Mouse (Mus musculus): ENCODE results near the gene A630076J17Rik. TPM values are rescaled to one million over a fixed set of nuclear protein-coding genes. Genes with fewer than 3 reads are reported as not detected.

A630076J17Rik gene
- polyA plus RNA-seq (2015; fragmentation: Nextera tagmentation; extraction: Ambion mirVana): not detected in 2 replicates

- 27% methylated on average over 1 of the region's 1 CpGs for WGBS
- Histone ChIP-seq H3K4me1 (peaks cover 7% of the 10 kb centered on the region; the same call in 1 of the 2 replicates), H3K9me3 (no peaks in the 10 kb centered on the region), H3K36me3 (no peaks in the 10 kb centered on the region), H3K4me3 (no peak within 1 kb of the TSS), H3K27me3 (peaks cover 7% of the 10 kb centered on the region), H3K4me2 (no peak within 1 kb of the TSS), H3K9ac (no peak within 1 kb of the TSS), H3K27ac (no peak within 1 kb of the TSS)
- ATAC-seq (ENCODE audit: insufficient number of reproducible peaks, low FRiP score, low TSS enrichment, low read depth): no peak
Observed at GRCm38 (mm10) chr3:107230527-107230926, at the start of gene A630076J17Rik. A630076J17Rik (plus strand) TSS chr3:107230614.

GRCm38 (mm10) chr3:107180860-107181259 lies 49.6 kb upstream of the A630076J17Rik start:
- H3K36me3 ChIP-seq: no peaks in the 10 kb centered on the region
- WGBS: 73% methylated on average over 2 of the region's 2 CpGs
- no peaks in the 10 kb centered on the region for H3K9me3 ChIP-seq
- no peak overlapping the region for H3K27ac ChIP-seq
- no peaks in the 10 kb centered on the region for H3K4me1 ChIP-seq
- no peak overlapping the region for H3K4me3 ChIP-seq
- no peak overlapping the region for H3K9ac ChIP-seq
- no peak overlapping the region for H3K4me2 ChIP-seq
- ATAC-seq (ENCODE audit: insufficient number of reproducible peaks, low FRiP score, low TSS enrichment, low read depth): no peak
- no peaks in the 10 kb centered on the region for H3K27me3 ChIP-seq

GRCm38 (mm10) chr3:107182756-107183155 lies 47.7 kb upstream of the A630076J17Rik start, which contains the start of gene Kcna10:
Kcna10 (plus strand) TSS chr3:107183056.
- H3K27ac ChIP-seq: no peak within 1 kb of the TSS
- H3K27me3 ChIP-seq: no peaks in the 10 kb centered on the region
- no peak within 1 kb of the TSS for H3K9ac ChIP-seq
- H3K36me3 ChIP-seq: no peaks in the 10 kb centered on the region
- no peak for ATAC-seq (ENCODE audit: insufficient number of reproducible peaks, low FRiP score, low TSS enrichment, low read depth)
- no peaks in the 10 kb centered on the region for H3K9me3 ChIP-seq
- WGBS: 76% methylated on average over 1 of the region's 1 CpGs
- no peak within 1 kb of the TSS for H3K4me3 ChIP-seq
- no peaks in the 10 kb centered on the region for H3K4me1 ChIP-seq
- H3K4me2 ChIP-seq: no peak within 1 kb of the TSS

- WGBS: 68% methylated on average over 3 of the region's 3 CpGs
- Histone ChIP-seq H3K36me3 (no peaks in the 10 kb centered on the region), H3K9ac (no peak overlapping the region), H3K27ac (no peak overlapping the region), H3K27me3 (no peaks in the 10 kb centered on the region), H3K4me1 (no peaks in the 10 kb centered on the region), H3K9me3 (no peaks in the 10 kb centered on the region), H3K4me3 (no peak overlapping the region), H3K4me2 (no peak overlapping the region)
- ATAC-seq (ENCODE audit: insufficient number of reproducible peaks, low FRiP score, low TSS enrichment, low read depth): no peak
Observed at GRCm38 (mm10) chr3:107183178-107183577, 47.2 kb upstream of the A630076J17Rik start.

- Histone ChIP-seq H3K4me2 (no peak overlapping the region), H3K4me1 (no peaks in the 10 kb centered on the region), H3K9me3 (no peaks in the 10 kb centered on the region), H3K27me3 (no peaks in the 10 kb centered on the region), H3K27ac (no peak overlapping the region), H3K4me3 (no peak overlapping the region), H3K36me3 (no peaks in the 10 kb centered on the region), H3K9ac (no peak overlapping the region)
- 67% methylated on average over 3 of the region's 3 CpGs for WGBS
- ATAC-seq (ENCODE audit: insufficient number of reproducible peaks, low FRiP score, low TSS enrichment, low read depth): no peak
Observed at GRCm38 (mm10) chr3:107185597-107185996, 44.8 kb upstream of the A630076J17Rik start.

GRCm38 (mm10) chr3:107187022-107187421 lies 43.4 kb upstream of the A630076J17Rik start:
- Histone ChIP-seq H3K4me1 (no peaks in the 10 kb centered on the region), H3K9ac (no peak overlapping the region), H3K36me3 (no peaks in the 10 kb centered on the region), H3K9me3 (no peaks in the 10 kb centered on the region), H3K27ac (no peak overlapping the region), H3K4me2 (no peak overlapping the region), H3K27me3 (no peaks in the 10 kb centered on the region), H3K4me3 (no peak overlapping the region)
- no peak for ATAC-seq (ENCODE audit: insufficient number of reproducible peaks, low FRiP score, low TSS enrichment, low read depth)
- 79% methylated on average over 4 of the region's 4 CpGs for WGBS

GRCm38 (mm10) chr3:107188226-107188899 lies 42.1 kb upstream of the A630076J17Rik start:
- ATAC-seq (ENCODE audit: insufficient number of reproducible peaks, low FRiP score, low TSS enrichment, low read depth): no peak
- Histone ChIP-seq H3K27me3 (no peaks in the 10 kb centered on the region), H3K27ac (no peak overlapping the region), H3K9ac (no peak overlapping the region), H3K4me3 (no peak overlapping the region), H3K4me2 (no peak overlapping the region), H3K4me1 (no peaks in the 10 kb centered on the region), H3K9me3 (no peaks in the 10 kb centered on the region), H3K36me3 (no peaks in the 10 kb centered on the region)
- WGBS: 36% methylated on average over 6 of the region's 6 CpGs

- Histone ChIP-seq H3K9me3 (no peaks in the 10 kb centered on the region), H3K4me3 (no peak overlapping the region), H3K9ac (no peak overlapping the region), H3K4me2 (no peak overlapping the region), H3K27ac (no peak overlapping the region), H3K27me3 (no peaks in the 10 kb centered on the region), H3K36me3 (no peaks in the 10 kb centered on the region), H3K4me1 (no peaks in the 10 kb centered on the region)
- WGBS: 36% methylated on average over 9 of the region's 9 CpGs
- no peak for ATAC-seq (ENCODE audit: insufficient number of reproducible peaks, low FRiP score, low TSS enrichment, low read depth)
Observed at GRCm38 (mm10) chr3:107201310-107202180, 28.9 kb upstream of the A630076J17Rik start.

- no peaks in the 10 kb centered on the region for H3K36me3 ChIP-seq
- no peaks in the 10 kb centered on the region for H3K27me3 ChIP-seq
- ATAC-seq (ENCODE audit: insufficient number of reproducible peaks, low FRiP score, low TSS enrichment, low read depth): no peak
- no peaks in the 10 kb centered on the region for H3K4me1 ChIP-seq
- no peak overlapping the region for H3K4me2 ChIP-seq
- 84% methylated on average over 3 of the region's 3 CpGs for WGBS
- no peaks in the 10 kb centered on the region for H3K9me3 ChIP-seq
- H3K4me3 ChIP-seq: no peak overlapping the region
- no peak overlapping the region for H3K9ac ChIP-seq
- H3K27ac ChIP-seq: no peak overlapping the region
Observed at GRCm38 (mm10) chr3:107204413-107204812, 26.0 kb upstream of the A630076J17Rik start.

- Histone ChIP-seq H3K27ac (no peak overlapping the region), H3K9me3 (no peaks in the 10 kb centered on the region), H3K4me2 (no peak overlapping the region), H3K4me1 (no peaks in the 10 kb centered on the region), H3K27me3 (no peaks in the 10 kb centered on the region), H3K36me3 (no peaks in the 10 kb centered on the region), H3K9ac (no peak overlapping the region), H3K4me3 (no peak overlapping the region)
- no peak for ATAC-seq (ENCODE audit: insufficient number of reproducible peaks, low FRiP score, low TSS enrichment, low read depth)
Observed at GRCm38 (mm10) chr3:107205170-107205569, 25.2 kb upstream of the A630076J17Rik start.

GRCm38 (mm10) chr3:107205994-107206393 lies 24.4 kb upstream of the A630076J17Rik start:
- Histone ChIP-seq H3K9me3 (no peaks in the 10 kb centered on the region), H3K27me3 (no peaks in the 10 kb centered on the region), H3K36me3 (no peaks in the 10 kb centered on the region), H3K9ac (no peak overlapping the region), H3K4me3 (no peak overlapping the region), H3K4me1 (no peaks in the 10 kb centered on the region), H3K27ac (no peak overlapping the region), H3K4me2 (no peak overlapping the region)
- no peak for ATAC-seq (ENCODE audit: insufficient number of reproducible peaks, low FRiP score, low TSS enrichment, low read depth)
- 11% methylated on average over 4 of the region's 4 CpGs for WGBS

- H3K4me3 ChIP-seq: no peak overlapping the region
- H3K27ac ChIP-seq: no peak overlapping the region
- ATAC-seq (ENCODE audit: insufficient number of reproducible peaks, low FRiP score, low TSS enrichment, low read depth): no peak
- H3K36me3 ChIP-seq: no peaks in the 10 kb centered on the region
- H3K9ac ChIP-seq: no peak overlapping the region
- H3K9me3 ChIP-seq: no peaks in the 10 kb centered on the region
- no peaks in the 10 kb centered on the region for H3K4me1 ChIP-seq
- H3K27me3 ChIP-seq: no peaks in the 10 kb centered on the region
- 50% methylated on average over 4 of the region's 4 CpGs for WGBS
- no peak overlapping the region for H3K4me2 ChIP-seq
Observed at GRCm38 (mm10) chr3:107206490-107207150, 23.8 kb upstream of the A630076J17Rik start.

Measured in limb, embryonic 15.5 days (tissue).